Mouse (Mus musculus) WW6 (cell line): ENCODE measurements around the gene Dclk3.

Source experiments
- DNase-seq: peaks from one replicate; pipeline ENCODE4 v3.0.0-alpha.2; 2013; ENCODE audit warnings: low read depth, low spot score

Gene Dclk3

DNA sequence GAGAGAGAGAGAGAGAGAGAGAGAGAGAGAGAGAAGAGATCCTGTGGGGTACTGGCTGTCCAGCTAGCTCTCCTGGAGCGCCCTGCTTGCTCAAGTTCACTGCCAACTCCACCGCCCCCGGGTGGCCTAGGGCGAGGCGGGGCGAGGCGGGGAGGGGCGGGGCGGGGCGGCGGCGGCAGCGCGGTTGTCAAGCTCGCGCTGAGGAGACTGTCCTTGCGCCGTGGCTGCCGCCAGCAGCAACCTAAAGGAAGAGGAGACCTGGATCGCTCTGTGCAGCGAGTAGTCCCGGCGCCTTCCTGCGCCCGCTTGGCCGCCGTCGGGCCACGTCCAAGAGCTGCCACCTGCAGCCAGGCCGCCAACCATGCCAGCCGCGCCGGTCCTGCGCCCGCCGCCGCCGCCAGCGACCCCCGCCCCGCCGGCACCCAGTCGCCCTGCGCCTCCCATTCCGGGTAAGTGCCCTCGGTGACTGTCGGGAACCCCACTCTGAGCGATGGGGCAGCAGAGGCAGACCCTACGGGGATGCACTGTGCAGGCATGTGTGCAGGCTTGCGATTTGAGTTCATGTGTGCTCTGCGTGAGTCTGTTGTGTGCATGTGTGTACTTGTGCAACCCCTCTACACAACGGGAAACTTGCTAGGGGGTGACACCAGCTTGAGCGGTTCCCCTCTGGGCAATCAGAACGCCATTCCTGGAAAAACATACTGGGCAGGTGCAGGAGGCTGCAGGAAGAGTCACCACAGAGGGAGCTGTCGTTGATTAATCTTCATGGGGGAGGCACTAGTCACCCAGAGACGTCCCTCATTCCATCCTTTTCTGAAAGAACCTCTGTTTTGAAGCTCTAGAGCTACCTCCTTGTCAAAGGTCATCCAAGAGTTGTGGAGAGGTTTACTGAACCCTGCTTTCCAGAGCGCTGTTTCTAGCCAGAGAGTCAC lies at the start of gene Dclk3:
Dclk3 (plus strand) TSS at position 178 of the 932 bp plus-strand sequence.
- no peak for DNase-seq

DNA sequence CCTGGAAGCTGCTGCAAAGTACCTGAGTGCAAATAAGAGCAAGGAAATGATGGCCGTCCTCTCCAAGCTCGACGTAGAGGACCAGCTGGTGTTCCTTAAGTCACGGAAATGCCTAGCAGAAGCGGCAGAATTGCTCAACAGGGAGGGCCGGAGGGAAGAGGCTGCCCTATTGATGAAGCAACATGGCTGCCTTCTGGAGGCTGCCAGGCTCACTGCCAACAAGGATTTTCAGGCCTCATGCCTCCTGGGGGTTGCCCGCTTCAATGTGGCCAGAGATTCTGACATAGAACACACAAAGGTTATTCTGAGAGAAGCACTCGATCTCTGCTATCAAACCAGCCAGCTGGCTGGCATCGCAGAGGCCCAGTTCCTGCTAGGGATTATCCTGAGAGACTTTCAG lies 48.9 kb upstream of the Dclk3 start:
- no peak for DNase-seq

DNA sequence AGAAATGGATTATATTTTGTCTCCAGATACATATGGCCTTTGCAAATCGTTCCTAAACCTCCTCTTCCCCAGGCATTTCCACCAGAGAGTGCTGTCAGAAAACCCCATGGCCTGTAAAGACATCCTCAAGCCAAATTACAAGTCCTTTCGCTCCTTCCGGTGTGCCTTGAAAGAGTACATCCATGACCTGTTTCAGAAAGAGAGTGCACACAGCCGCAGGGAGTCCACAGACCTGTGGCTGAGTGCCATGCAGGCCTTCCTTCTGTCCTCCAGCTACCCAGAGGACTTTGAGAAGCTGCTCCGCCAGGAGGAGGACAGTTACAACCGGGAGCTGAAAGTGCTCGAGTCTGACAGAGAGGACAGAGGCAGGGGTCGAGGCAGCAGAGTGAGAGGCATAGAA lies 47.8 kb upstream of the Dclk3 start:
- DNase-seq = no peak

DNA sequence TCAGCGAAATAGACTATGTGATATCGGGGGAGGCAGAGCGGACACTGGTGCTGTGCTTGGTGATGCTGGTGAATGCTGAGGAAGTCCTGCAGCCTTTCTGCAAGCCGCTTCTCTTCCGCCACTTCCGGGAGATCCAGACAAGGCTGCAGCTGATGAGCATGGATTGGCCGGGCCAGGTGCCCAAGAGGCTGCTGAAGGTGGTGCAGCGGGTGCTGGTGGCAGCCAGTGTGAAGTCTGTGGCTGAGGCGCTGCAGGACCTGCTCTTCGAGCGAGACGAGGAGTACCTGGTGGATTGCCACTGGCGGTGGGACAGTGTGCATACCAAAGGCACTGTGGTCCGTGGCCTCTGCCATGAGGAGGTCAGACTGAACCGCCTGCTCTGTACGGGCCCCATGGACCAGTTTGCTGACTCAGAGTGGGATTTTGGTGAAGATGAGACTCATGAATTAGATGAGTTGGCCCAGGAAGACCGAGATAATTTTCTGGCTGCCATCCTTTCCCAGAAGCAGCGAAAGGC lies 46.9 kb upstream of the Dclk3 start:
- no peak for DNase-seq

DNA sequence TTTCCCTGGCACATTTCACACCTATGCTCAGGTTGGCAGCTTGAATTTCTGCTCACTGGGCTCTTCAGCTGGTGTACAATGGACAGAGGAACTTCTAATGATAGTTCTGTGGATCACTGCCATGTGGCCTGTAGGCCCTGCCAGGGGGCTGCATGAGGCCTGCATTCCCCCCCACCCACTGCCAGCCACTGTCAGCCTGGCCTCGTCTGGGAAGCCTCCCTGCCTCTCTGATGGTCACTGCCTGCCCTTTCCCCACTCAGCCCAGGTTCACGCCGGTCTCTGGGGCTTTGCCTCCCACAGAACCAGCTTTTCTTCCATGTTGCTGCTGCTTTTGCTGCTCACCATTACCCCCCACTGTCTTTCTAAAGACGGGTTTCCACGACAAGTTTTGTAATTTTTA lies 43.6 kb upstream of the Dclk3 start:
- DNase-seq = no peak

DNA sequence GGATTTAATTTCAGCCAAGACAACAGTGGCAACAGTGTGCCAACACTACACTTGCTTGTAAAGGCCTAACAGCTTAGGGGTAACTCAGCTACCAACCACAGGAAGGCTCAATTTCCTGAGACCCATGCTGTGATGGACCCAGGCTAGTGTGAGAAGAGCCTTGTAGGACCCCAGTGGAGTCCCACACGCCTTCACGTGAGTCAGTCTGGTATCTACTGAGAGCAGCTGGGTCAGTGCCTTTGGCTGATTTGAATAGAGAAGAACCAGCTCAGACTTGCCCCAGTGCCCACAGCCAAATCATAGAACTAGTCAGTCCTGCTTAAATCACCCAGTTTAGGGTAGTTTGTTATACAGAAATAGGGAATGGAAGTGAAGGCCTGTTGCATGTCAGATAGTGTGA lies 40.8 kb upstream of the Dclk3 start:
- no peak for DNase-seq

DNA sequence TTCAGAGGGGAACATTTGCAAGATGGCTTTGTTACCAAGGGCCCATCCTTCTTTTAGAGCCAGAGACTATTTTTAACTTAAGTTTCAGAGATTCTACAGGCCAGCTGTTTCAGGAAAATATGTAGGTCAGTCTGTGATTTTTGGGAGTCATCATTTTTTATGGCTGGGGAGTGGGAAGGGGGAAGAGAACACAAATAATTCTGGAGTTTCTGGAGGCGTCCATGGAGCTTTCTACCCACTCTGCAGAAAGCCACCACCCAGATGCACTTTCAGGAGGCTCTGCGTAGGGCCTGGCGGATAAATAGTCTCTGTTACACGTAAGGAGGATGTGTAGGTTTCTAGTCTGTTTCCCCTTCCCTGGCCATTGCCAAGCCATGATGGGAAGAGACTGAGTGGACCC lies 38.8 kb upstream of the Dclk3 start:
- no peak for DNase-seq

DNA sequence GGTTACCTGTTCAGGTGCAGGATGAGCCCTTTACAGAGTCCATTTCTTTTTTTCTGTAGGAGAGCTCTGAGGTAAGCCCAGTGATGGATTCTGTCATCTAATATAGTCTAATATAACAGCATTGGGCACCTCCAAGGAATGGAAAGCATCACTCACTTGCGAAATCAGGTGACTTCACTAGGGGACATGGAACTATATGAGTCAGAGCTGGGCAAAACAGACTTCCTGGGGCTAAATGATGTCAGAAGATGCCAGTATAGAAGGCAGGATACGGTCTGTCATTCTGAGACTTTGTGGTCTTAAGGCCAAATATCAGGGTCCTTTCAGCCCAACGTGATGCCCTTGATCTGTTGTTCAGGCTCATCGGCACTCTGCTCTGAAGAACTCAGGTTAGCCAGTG lies 35.7 kb upstream of the Dclk3 start:
- no peak for DNase-seq

DNA sequence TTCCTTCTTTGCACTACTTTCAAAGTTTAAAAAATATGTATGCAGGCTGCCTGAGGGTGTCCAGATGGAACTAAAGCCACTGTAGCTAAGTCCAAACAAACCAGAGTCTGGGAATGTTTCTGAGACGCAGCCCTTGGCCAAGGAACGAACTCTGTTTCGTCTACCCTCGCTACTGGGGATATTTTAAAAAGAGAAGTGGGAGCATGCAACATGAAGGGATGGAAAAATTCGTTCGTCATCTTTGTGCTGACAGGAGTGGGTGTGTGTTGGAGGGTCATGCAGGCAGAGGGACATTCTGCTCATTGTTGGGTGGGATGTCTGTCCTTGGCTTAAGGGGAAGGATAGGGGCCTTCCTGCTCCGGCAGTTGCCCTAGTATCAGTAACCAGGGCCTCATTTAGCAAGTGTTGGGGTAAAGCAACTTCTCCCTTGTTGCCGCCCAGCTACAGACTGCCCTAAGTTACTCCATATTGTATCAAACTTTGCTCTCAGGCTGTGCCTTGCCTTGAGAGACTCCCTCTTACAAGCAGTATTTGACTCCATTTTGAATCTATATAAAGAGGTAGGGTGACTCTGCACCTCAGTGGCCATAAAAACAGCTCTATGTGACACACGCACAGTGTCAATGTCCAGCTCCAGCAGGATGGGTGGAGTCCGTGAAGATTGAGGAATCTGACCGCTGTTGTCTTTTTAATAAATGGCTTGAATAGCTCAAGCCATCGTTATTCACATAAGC lies 34.4 kb upstream of the Dclk3 start:
- DNase-seq = no peak

DNA sequence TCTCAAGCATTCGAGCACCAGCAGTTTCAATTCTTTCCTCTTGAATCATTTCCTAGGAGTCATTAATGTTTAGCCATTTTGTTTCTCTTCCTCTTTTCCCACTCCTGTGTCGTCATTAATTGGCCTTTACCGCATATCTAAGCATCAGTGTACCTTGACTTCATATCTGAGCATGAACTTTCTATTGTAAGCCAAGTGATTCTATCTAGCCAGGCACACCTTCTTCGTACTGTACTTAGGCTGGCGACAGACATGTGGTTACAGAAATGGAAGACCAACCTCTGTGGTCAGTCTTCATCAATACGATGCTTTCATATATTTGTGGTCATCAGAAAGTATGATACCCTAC lies 33.8 kb upstream of the Dclk3 start:
- no peak for DNase-seq

DNA sequence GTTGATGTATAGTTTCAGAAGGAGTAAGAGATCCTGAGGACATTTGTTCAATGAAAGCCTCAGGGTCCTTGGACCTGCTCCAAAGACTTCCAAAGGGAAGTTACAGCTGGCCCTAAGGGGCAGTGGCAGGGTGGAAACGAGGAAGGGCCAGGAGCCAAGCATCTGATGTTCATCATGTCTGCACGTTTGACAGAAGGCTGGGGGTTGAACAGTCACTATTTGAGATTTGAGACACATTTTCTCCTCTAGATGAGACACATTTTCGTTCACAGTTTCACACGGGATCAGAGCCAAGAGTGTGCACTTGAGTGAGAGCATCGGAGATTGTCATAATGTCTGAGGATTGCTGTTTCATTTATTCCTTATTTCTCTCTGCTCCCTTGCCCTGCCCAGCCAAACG lies 30.9 kb upstream of the Dclk3 start:
- no peak for DNase-seq

DNA sequence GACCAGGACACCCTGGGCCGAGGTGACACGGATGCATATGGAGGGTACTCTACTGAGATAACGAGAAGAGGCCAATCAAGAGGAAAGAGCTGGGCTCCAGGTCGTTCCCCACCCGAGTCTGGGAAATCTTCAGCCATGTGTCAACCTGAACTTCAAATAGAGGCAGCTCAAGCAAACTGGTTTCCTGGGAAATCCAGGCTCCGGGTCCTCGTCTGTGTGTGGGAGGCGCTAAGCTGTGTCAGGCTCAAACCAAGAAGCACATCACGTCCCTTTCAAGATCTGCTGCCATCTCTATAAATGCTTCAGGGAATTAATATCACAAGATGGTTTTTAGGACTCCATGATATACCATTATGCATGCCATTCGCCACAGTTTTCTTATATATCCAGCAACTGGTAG lies 30.5 kb upstream of the Dclk3 start:
- no peak for DNase-seq

DNA sequence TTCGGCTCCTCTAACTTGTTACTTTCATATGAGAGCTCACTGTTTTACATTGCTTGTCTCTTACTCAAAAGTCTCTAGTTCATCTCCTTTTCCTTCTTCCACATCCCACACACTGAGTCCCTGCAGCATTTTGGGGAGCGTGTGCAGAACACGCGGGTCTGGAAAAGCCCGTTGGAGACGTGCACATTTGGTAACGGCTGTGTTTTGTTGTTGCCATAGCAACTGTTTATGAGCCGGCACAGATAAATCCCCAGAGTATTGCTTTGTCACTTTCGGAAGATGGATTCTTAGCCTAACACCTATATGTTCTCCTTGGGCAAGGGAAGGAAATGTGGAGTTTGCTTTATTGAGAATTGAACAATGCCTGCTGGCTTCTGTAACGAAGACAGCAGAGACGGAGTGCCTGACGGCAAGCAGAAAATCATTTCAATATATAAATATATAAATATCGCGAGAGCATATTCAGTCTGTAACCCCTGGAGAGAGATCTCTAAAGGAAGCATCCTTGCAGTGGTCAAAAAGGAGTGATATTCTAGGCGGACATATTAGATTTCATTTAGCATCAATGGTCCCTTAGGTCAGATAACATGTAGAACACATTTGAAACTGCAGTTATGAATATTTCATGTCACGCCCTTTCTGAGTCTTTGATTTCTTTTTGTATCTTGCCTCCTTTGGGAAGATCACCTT lies 26.3 kb upstream of the Dclk3 start:
- no peak for DNase-seq

DNA sequence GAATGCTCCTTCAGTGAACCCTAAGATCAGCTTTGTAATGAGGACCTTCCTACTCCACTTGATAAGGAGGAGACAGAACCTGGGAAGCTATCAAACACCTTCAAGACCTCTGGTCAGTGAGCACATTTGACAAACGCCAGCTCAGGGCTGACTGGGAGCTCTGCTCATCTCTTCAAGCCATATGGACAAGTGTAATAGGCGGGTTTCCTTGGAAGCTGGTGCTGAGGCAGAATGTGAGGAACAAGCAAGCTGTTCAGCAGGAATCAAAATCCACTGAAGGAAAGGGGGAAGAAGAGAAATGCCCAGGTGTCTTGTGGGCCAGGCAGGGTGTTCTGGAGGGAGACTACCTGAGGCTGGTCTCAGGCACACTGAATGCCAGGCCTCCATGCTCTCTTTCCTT lies 17.0 kb upstream of the Dclk3 start:
- no peak for DNase-seq

DNA sequence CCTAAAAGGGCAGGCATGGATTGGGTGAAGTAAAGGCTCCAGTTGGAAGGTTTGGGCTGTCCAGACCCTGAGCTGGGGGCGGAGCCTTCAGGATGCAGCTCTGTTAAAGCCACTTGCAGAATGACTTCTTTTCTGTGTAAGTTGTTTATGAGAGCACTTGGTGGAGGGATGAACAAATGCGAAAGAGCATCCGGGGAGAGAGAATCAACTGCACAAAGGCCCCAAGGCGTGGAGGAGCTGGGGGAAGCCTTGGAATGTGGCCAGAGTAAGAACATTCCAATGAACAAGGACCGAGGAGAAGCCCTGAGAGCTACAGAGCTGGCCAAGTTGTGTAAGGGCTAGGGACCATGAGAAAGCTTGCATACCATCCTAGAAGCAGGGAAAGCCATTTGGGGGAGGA lies 16.3 kb upstream of the Dclk3 start:
- no peak for DNase-seq

DNA sequence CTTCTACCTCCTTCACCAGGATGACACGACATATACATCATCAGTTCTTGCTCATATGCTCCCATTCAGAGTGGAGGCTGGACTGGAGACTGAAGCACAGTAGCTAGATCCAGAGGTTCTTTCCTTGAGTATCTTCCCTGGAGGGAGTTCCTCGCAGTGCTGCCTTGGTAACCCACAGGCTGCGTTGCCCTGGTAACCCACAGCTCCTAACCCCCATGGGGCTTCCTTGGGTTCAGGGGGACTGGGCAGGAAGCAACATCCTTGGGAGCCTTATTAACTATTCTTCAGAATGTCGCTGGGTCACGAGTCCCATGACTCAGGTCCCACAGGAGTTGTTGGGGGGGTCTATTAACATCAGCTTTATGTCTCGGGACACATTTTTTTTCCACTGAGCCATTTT lies 13.8 kb upstream of the Dclk3 start:
- DNase-seq = no peak

DNA sequence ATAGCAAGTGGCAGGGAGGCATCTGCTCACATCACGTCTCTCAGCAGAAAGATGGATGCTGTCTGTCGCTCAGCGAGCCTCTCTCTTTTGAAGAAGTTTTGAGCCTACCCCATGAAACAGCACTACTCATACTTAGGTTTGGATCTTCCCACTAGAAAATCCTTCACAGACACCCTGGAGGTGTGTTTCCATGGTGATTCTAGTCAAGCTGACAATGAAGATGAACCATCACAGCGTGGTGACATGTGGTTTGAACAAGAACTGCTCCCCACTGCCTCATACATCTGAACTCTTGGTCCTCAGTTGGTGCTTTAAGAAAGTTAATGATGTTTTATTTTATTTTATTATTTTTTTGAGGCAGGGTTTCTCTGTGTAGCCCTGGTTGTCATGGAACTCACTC lies 12.9 kb upstream of the Dclk3 start:
- DNase-seq = no peak

DNA sequence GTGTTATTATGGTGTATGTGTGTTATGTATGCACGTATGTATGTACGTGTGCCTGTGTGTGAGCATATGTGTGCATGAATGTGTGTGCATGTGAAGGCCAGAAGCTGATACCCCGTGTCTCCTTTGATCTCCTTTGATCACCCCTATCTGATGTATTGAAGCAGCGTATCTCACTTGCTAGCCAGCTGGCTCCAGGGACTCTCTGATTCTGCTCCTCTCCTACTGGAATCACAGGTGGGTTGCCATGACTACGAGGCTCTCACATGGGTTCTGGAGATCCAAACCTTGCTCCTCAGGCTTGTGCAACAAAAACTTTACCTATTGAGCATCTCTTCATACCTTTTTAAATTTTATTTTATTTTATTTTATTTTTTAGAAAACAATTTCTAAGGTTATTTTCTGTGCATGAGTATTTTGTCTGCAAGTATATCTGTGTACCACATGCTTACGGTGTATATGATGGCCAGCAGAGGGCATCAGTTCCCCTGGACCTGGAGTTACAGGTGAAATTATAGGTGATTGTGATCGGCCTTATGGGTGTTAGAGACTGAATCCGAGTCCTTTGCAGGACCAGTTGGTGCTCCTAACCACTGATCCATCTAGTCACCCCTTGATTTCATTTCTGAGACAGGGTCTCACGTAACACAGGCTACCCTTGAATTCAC lies 10.9 kb upstream of the Dclk3 start:
- no peak for DNase-seq

DNA sequence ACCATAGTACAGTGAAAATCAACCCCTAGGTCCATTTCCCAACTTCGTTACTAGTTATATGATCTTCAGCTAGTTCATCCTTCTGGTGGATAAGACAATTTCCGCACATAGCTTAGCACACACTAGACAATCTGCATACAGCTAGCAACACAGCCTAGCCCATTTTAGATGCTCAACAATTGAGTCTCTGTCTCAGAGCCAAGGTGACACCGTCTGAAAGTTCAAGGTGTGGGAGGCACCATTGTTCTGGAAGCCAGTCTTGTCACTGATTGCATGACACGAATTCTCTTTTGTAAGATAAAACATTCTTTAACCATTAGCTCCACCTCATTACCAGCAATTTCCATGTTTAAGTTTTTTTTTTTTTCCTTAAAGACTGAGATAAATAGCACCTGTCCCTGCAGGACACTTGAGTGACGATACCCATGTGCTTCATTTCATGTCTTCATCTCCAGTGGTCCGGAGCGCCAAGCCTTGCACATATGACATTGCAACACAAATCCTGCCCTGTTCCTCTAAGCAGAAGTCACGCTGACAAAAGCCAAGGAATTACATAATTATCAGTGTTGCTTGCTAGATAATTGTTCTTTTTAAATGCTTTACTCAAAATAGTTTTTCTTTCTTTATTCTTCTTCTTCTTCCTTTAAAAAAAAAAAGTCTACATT lies 10.1 kb upstream of the Dclk3 start:
- DNase-seq = no peak

DNA sequence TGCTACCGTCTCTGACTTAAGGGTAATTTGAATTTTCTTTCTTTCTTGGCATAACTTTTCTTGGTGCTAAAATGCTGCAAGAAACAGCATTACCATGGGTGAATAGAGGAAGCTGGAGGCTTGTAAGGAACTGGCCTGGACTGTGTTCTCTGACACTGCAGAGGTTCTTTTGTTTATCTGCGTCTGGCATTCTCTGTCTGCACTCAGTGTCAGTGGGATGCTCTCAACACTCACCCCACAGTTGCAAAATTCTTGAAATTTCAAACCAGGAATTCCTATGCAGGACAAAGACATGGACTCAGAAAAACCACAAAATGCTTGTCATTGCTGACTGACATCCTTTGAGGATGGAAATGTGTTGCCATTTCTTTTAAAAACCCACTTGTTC lies 9.5 kb upstream of the Dclk3 start:
- no peak for DNase-seq

DNA sequence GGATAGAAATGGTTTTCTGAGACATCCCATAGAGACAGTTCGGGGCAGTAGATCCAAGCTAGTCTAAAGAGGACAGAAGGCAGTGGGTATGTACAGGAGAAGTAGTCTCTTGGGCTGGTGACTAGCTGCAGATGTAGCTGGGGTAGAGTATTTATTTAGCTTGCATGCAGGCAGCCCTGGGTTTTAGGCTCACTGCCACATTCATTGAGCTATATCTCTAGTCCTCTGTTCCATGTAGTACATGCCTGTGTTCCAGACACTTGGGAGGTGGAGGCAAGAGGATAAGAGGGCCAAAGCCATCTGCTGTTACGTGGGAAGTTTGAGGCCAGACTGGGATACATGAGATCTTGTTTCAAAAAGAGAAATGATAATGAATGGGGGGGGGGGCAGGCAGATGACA lies 3.5 kb upstream of the Dclk3 start:
- no peak for DNase-seq
